Mouse (Mus musculus) heart, adult 2 months (tissue): ENCODE measurements at regions not wholly inside any gene's neighbourhood (a gene's known extent, or its start where the extent isn't known, plus 50 kb on each side); places are given as distances from the start of the nearest gene placed in this dataset.

ENCODE experiments used
- DNase-seq, 2 experiments: peaks; one replicate each; pipeline ENCODE4 v3.0.0; 2021
- H3K27ac ChIP-seq: fragments of 200-600 bp; 2 replicates; pipeline ENCODE4 v1.8.1; 2022
- H3K27me3 ChIP-seq: fragments of 200-500 bp; 2 replicates; pipeline ENCODE4 v1.6.1; 2012; ENCODE audit warnings: mild to moderate bottlenecking, low read length, inconsistent platforms, mixed read lengths; ENCODE audit not compliant: control insufficient read depth, insufficient read depth
- H3K36me3 ChIP-seq: fragments of 200-500 bp; 2 replicates; pipeline ENCODE4 v1.6.1; 2012; ENCODE audit warnings: low read length, inconsistent platforms; ENCODE audit not compliant: control insufficient read depth, insufficient read depth
- H3K4me1 ChIP-seq: fragments of 200-500 bp; 2 replicates; pipeline ENCODE4 v1.6.1; 2011; ENCODE audit warnings: low read length; ENCODE audit not compliant: control insufficient read depth, insufficient read depth
- H3K4me3 ChIP-seq: fragments of 200-600 bp; 2 replicates; pipeline ENCODE4 v1.8.1; 2022
- H3K79me2 ChIP-seq: fragments of 200-500 bp; replicated peaks from 2 replicates; pipeline ENCODE4 v1.6.1; 2012; ENCODE audit warnings: mild to moderate bottlenecking, inconsistent platforms, low read length, moderate library complexity, mixed read lengths; ENCODE audit not compliant: control insufficient read depth, insufficient read depth
- H3K9ac ChIP-seq: fragments of 200-500 bp; 2 replicates; pipeline ENCODE4 v1.6.1; 2012; ENCODE audit warnings: low read depth, mild to moderate bottlenecking, control low read depth, inconsistent platforms, low read length, mixed read lengths
- CTCF ChIP-seq: fragments of 200-600 bp; IDR thresholded peaks from 2 replicates; pipeline ENCODE4 v1.8.1; 2022; ENCODE audit warnings: antibody characterized with exemption, mild to moderate bottlenecking, moderate library complexity
- EP300 ChIP-seq: fragments of 200-500 bp; IDR thresholded peaks from 2 replicates; pipeline ENCODE4 v1.6.1; 2011; ENCODE audit warnings: low read depth, low read length, control low read depth; ENCODE audit not compliant: insufficient read depth
- POLR2A ChIP-seq: fragments of 200-500 bp; IDR thresholded peaks from 2 replicates; pipeline ENCODE4 v1.6.1; 2011; ENCODE audit warnings: mild to moderate bottlenecking, low read depth, low read length, control low read depth; ENCODE audit not compliant: insufficient read depth
- WGBS: fragments of 180-500 bp; shearing (Covaris S2); methylation state at CpG from one replicate; pipeline ENCODE4 v1.1.7; 2018; 5-methylcytosine and 5-hydroxymethylcytosine counted together
- intact Hi-C: fragments of 180-260 bp; cut with DNase I; formaldehyde crosslinking; loops from one replicate; pipeline ENCODE4 v1.15.1; 2025

DNA sequence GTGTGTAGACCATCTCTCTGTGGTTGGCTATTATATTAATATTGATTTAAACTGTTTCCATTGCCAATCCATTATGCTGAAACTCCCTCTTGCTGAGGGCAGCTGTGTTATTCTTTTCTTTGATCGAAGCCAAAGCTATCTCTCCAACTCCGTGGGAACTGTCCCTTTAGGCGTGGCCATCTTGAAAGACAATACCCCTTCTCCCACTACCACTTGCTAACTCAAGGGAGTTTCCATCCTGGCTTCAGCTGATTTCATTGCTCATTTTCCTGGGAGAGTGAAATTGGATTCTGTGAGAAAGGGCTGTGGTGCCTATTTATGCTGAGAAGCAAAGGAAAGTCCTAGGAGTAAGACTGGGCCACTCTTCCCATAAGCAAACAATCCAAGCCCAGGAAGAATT is 760.6 kb upstream of the Map3k7 start:
- H3K4me1 ChIP-seq, result no peaks in the 10 kb centered on the region
- H3K27me3 ChIP-seq, result no peaks in the 10 kb centered on the region
- no peak overlapping the region for H3K9ac ChIP-seq
- intact Hi-C loops, result no loop called here
- H3K4me3 ChIP-seq, result no peak overlapping the region
- DNase-seq, result no peak
- no peaks in the 10 kb centered on the region for H3K36me3 ChIP-seq
- no peak overlapping the region for H3K27ac ChIP-seq
- TF ChIP-seq EP300 (no peak), CTCF (no peak), POLR2A (no peak)
- WGBS, result 70% methylated on average over 3 of the region's 3 CpGs
- no peaks in the 10 kb centered on the region for H3K79me2 ChIP-seq

DNA sequence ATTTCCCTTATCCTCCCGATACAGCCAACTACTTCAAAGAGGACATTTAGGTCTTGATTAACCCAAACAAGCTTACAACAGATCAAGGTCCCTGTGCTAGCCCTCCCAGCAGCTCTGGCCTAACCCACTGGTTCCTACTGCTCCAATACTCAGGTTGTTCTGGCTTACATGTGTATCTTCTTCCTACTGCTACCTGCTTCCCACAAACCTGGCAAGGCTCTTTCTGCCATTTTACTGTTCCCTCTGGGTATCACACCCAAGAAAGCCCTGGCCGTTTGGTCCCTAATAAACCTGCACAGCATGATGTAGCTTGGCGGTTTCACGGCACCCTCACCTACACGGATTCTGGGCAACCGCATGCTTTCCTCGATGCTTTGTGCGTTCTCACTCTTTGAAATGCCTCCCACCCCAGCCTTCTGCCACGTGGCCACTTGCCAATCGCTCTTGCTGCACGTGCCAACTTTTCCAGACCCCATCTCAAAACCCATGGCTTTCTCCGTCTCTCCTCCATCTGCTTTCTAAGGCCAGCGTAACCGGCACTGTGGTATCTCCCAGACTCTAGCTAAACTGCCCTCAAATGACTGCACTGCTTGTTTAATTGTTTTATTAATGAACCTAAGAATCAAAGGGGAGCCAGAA is 758.4 kb upstream of the Map3k7 start:
- H3K27ac ChIP-seq, result no peak overlapping the region
- no peaks in the 10 kb centered on the region for H3K27me3 ChIP-seq
- H3K79me2 ChIP-seq, result no peaks in the 10 kb centered on the region
- no peak overlapping the region for H3K9ac ChIP-seq
- TF ChIP-seq EP300, result no peak
- TF ChIP-seq POLR2A, result no peak
- TF ChIP-seq CTCF, result no peak
- H3K4me1 ChIP-seq, result no peaks in the 10 kb centered on the region
- WGBS, result 79% methylated on average over 14 of the region's 14 CpGs
- intact Hi-C loops, result no loop called here
- no peaks in the 10 kb centered on the region for H3K36me3 ChIP-seq
- no peak for DNase-seq
- no peak overlapping the region for H3K4me3 ChIP-seq

DNA sequence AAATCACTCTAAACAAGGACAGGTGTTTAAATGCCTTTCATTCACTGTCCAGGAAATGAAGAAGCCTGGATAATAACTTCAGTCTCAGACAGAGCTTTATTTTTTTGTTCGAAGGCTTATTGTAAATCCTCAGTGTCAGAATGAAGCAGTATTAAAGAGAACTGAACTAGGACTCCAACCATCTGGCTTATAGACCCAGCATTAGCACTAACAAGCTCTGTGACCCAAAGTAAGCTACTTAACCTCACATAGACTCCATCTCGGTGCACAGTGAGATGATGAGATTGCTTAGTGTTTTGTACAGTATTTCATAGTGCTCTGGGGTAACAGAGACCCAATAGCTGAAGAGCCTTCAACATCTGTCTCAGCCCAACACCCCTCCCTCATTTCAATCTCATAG is 738.2 kb upstream of the Map3k7 start:
- no peaks in the 10 kb centered on the region for H3K27me3 ChIP-seq
- H3K79me2 ChIP-seq, result no peaks in the 10 kb centered on the region
- 81% methylated on average over 2 of the region's 2 CpGs for WGBS
- no peak for DNase-seq
- H3K9ac ChIP-seq, result no peak overlapping the region
- TF ChIP-seq POLR2A (no peak), CTCF (no peak), EP300 (no peak)
- H3K4me3 ChIP-seq, result no peak overlapping the region
- H3K36me3 ChIP-seq, result no peaks in the 10 kb centered on the region
- intact Hi-C loops, result no loop called here
- H3K27ac ChIP-seq, result no peak overlapping the region
- H3K4me1 ChIP-seq, result no peaks in the 10 kb centered on the region

DNA sequence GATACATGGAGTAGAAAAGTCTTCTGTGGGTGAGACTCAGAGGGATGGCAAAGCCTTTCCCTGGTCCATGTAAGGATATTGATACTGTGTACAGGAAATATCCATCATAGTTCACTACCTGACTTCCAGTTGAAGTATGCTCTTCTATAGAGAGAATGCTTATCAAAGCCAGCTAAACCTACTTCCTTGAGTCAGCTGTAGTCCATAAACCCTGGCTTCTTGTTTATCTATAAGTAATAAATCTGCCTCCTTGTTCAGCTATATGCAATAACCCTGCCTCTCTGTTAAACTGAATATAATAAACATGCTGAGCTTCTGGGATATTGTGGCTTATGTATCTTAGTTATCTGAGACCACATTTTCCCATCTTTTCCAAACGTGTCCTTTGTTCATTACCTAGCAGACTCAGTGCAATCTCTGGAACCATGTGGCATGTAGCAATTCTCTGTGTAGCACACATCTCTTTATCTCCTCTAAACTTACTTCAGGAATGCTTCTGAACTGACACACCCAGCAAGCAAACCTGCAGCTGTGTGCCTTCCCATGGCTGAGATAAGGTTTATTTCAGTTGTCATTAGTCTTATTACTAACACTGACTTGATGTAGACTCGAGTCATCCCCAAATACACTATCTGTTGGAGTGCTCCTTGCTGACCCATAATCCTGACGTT is 694.9 kb upstream of the Map3k7 start:
- no peak overlapping the region for H3K9ac ChIP-seq
- DNase-seq, result no peak
- intact Hi-C loops, result no loop called here
- H3K27me3 ChIP-seq, result no peaks in the 10 kb centered on the region
- no peaks in the 10 kb centered on the region for H3K79me2 ChIP-seq
- no peaks in the 10 kb centered on the region for H3K36me3 ChIP-seq
- no peak for TF ChIP-seq CTCF
- TF ChIP-seq EP300, result no peak
- no peak for TF ChIP-seq POLR2A
- H3K4me3 ChIP-seq, result no peak overlapping the region
- no peaks in the 10 kb centered on the region for H3K4me1 ChIP-seq
- no peak overlapping the region for H3K27ac ChIP-seq
- WGBS, result 48% methylated on average over 3 of the region's 3 CpGs

DNA sequence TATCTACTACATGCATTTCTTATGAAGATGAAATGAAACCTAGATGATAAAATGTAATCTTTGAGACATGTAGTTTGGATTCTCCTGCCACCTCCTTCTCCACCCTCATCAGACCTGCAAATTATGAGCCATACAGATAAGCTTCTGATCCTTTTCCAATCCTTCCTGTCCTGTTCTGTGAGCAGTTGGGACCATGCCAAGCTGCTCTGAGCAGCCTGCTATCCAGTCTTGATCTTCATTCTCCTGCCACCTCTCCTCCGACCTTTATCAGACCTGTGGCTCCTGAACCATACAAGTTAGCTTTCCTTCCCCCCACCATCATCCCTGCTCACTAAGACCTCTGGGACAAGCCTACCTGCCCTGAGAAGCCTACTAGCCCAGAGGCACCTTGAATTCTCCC is 689.8 kb upstream of the Map3k7 start:
- no peaks in the 10 kb centered on the region for H3K36me3 ChIP-seq
- no peak overlapping the region for H3K4me3 ChIP-seq
- TF ChIP-seq CTCF (no peak), EP300 (no peak), POLR2A (no peak)
- H3K4me1 ChIP-seq, result no peaks in the 10 kb centered on the region
- intact Hi-C loops, result no loop called here
- DNase-seq, result no peak
- H3K9ac ChIP-seq, result no peak overlapping the region
- no peaks in the 10 kb centered on the region for H3K79me2 ChIP-seq
- 37% methylated on average over 1 of the region's 1 CpGs for WGBS
- no peak overlapping the region for H3K27ac ChIP-seq
- H3K27me3 ChIP-seq, result no peaks in the 10 kb centered on the region

DNA sequence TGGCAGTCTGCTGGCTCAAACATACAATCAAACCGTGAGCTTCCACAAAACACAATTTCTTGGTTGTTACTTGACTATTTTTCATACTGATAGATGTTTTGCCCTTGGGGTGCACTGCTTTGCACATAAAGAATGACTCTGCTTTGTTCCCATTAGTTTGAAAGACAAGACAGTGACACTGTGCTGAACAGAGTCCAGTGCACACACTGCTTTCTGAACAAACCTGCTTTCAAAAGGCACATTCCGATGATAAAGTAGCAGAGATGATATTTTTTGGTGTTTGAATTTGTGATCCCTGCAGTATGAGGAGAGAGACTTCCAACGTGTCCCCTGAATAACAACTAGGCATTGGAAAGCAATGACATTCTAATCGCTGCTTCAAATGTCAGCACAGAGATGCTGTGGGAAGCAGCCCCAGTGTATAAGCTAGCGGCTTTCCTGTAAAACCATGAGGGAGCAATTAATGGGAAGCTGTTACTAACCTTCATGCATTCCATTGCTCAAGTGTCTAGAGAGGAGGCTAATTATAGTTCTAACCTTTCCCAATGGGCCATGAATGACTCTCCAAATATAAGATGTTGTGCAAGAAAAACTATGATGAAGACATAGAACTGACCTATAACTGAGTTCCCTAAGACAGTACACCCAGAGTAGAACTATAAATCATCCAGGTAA is 673.5 kb upstream of the Map3k7 start:
- H3K36me3 ChIP-seq, result no peaks in the 10 kb centered on the region
- no peak overlapping the region for H3K4me3 ChIP-seq
- TF ChIP-seq CTCF (no peak), POLR2A (no peak), EP300 (no peak)
- H3K27me3 ChIP-seq, result no peaks in the 10 kb centered on the region
- WGBS, result 45% methylated on average over 5 of the region's 5 CpGs
- no peaks in the 10 kb centered on the region for H3K4me1 ChIP-seq
- H3K27ac ChIP-seq, result no peak overlapping the region
- H3K79me2 ChIP-seq, result no peaks in the 10 kb centered on the region
- DNase-seq, result no peak
- H3K9ac ChIP-seq, result no peak overlapping the region
- intact Hi-C loops, result no loop called here
